Mouse (Mus musculus) kidney, embryonic 14.5 days (tissue): ENCODE results near the gene A930002H24Rik. TPM values are rescaled to one million over a fixed set of nuclear protein-coding genes. Genes with fewer than 3 reads are reported as not detected.

ENCODE experiments used
- ATAC-seq: fragments of 200-750 bp; cut with Nextera tagmentation; 2 replicates; pipeline ENCODE4 v1.8.0; 2017; ENCODE audit warnings: moderate number of reproducible peaks, mild to moderate bottlenecking, moderate TSS enrichment, moderate library complexity; ENCODE audit not compliant: low FRiP score, low TSS enrichment
- H3K27ac ChIP-seq: fragments of 300-500 bp; sonication (generic); 2 replicates; pipeline ENCODE4 v1.5.1; 2014; ENCODE audit warnings: low read depth, mild to moderate bottlenecking, low read length, moderate library complexity, mixed read lengths
- H3K27me3 ChIP-seq: fragments of 300-500 bp; sonication (generic); 2 replicates; pipeline ENCODE4 v1.6.1; 2014; ENCODE audit warnings: mild to moderate bottlenecking, low read length; ENCODE audit not compliant: control insufficient read depth, insufficient read depth
- H3K36me3 ChIP-seq: fragments of 300-500 bp; sonication (generic); 2 replicates; pipeline ENCODE4 v1.6.1; 2014; ENCODE audit warnings: low read length, mixed read lengths; ENCODE audit not compliant: control insufficient read depth, insufficient read depth
- H3K4me1 ChIP-seq: fragments of 300-500 bp; sonication (generic); 2 replicates; pipeline ENCODE4 v1.6.1; 2014; ENCODE audit warnings: low read length, mixed read lengths; ENCODE audit not compliant: control insufficient read depth, insufficient read depth
- H3K4me2 ChIP-seq: fragments of 300-500 bp; sonication (generic); replicated peaks from 2 replicates; pipeline ENCODE4 v1.6.1; 2014; ENCODE audit warnings: low read depth, mild to moderate bottlenecking, low read length
- H3K4me3 ChIP-seq: fragments of 300-500 bp; sonication (generic); 2 replicates; pipeline ENCODE4 v1.5.1; 2014; ENCODE audit warnings: mild to moderate bottlenecking, low read length
- H3K9ac ChIP-seq: fragments of 300-500 bp; sonication (generic); 2 replicates; pipeline ENCODE4 v1.6.1; 2014; ENCODE audit warnings: low read depth, mild to moderate bottlenecking, low read length, moderate library complexity
- H3K9me3 ChIP-seq: fragments of 300-500 bp; sonication (generic); 2 replicates; pipeline ENCODE4 v1.6.1; 2016; ENCODE audit warnings: low read length; ENCODE audit not compliant: control insufficient read depth
- WGBS: fragments of 180-500 bp; shearing (Covaris S2); extraction: QIAGEN DNeasy Blood & Tissue Kit; methylation state at CpG from one replicate; pipeline ENCODE4 v1.1.7; 2014; 5-methylcytosine and 5-hydroxymethylcytosine counted together
- polyA plus RNA-seq: library from polyadenylated mRNA; unstranded; fragments of >200 nt; fragmentation: Nextera tagmentation; extraction: Ambion mirVana; gene quantifications from 2 replicates; pipeline ENCODE4 v1.2.1, GENCODE M21; 2014

Gene A930002H24Rik
- polyA plus RNA-seq, 1 experiment from 2014 or later, result 3.8 TPM

DNA sequence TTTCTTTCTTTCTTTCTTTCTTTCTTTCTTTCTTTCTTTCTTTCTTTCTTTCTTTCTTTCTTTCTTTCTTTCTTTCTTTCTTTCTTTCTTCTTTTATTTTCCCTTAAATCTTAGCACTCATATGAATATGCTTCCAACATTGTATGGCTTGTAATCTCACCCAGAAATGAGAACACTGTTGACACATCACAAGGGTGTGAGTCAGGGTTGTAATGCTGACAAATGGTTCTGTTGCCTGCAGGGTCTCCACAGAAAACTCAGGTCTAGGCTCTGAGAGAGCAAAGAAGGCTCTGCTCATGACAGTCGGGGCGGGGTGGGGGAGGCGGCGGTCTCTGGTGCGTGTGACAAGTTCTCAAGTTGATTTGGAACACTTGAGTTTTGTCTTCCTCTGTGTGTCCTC, 18.7 kb downstream of the A930002H24Rik start:
- Histone ChIP-seq H3K4me2 (no peak overlapping the region), H3K27ac (no peak overlapping the region), H3K4me1 (no peaks in the 10 kb centered on the region), H3K9me3 (no peaks in the 10 kb centered on the region), H3K9ac (no peak overlapping the region), H3K4me3 (no peak overlapping the region), H3K36me3 (no peaks in the 10 kb centered on the region), H3K27me3 (no peaks in the 10 kb centered on the region)
- no peak for ATAC-seq
- 49% methylated on average over 5 of the region's 5 CpGs for WGBS

GRCm38 (mm10) chr17:63842226-63842625, 21.4 kb downstream of the A930002H24Rik start:
- Histone ChIP-seq H3K27ac (no peak overlapping the region), H3K9ac (no peak overlapping the region), H3K9me3 (0 out of 2 replicates have a peak, but pooled peaks cover 2% of the 10 kb centered on the region), H3K36me3 (no peaks in the 10 kb centered on the region), H3K27me3 (no peaks in the 10 kb centered on the region), H3K4me2 (no peak overlapping the region), H3K4me1 (no peaks in the 10 kb centered on the region), H3K4me3 (no peak overlapping the region)
- 93% methylated on average over 1 of the region's 1 CpGs for WGBS
- no peak for ATAC-seq

- no peaks in the 10 kb centered on the region for H3K27me3 ChIP-seq
- no peak overlapping the region for H3K27ac ChIP-seq
- no peak overlapping the region for H3K9ac ChIP-seq
- no peak for ATAC-seq
- no peaks in the 10 kb centered on the region for H3K4me1 ChIP-seq
- WGBS, result 95% methylated on average over 3 of the region's 3 CpGs
- H3K36me3 ChIP-seq, result no peaks in the 10 kb centered on the region
- H3K4me3 ChIP-seq, result no peak overlapping the region
- 0 out of 2 replicates have a peak, but pooled peaks cover 2% of the 10 kb centered on the region for H3K9me3 ChIP-seq
- no peak overlapping the region for H3K4me2 ChIP-seq
Measured at GRCm38 (mm10) chr17:63839636-63840269, 23.8 kb downstream of the A930002H24Rik start.

- H3K4me2 ChIP-seq, result no peak overlapping the region
- 93% methylated on average over 8 of the region's 8 CpGs for WGBS
Measured at GRCm38 (mm10) chr17:63838144-63838543, 25.4 kb downstream of the A930002H24Rik start.

GRCm38 (mm10) chr17:63836641-63837040, 26.9 kb downstream of the A930002H24Rik start:
- H3K4me1 ChIP-seq, result no peaks in the 10 kb centered on the region
- no peak overlapping the region for H3K4me2 ChIP-seq
- no peak overlapping the region for H3K4me3 ChIP-seq
- no peaks in the 10 kb centered on the region for H3K36me3 ChIP-seq
- no peak overlapping the region for H3K27ac ChIP-seq
- H3K9ac ChIP-seq, result no peak overlapping the region
- WGBS, result 89% methylated on average over 8 of the region's 8 CpGs
- no peak for ATAC-seq
- H3K9me3 ChIP-seq, result 0 out of 2 replicates have a peak, but pooled peaks cover 2% of the 10 kb centered on the region
- no peaks in the 10 kb centered on the region for H3K27me3 ChIP-seq

More at GRCm38 (mm10) chr17:63838144-63838543, 25.4 kb downstream of the A930002H24Rik start:
- no peak overlapping the region for H3K9ac ChIP-seq
- H3K4me1 ChIP-seq, result no peaks in the 10 kb centered on the region
- H3K4me3 ChIP-seq, result no peak overlapping the region
- H3K27ac ChIP-seq, result no peak overlapping the region
- H3K9me3 ChIP-seq, result 0 out of 2 replicates have a peak, but pooled peaks cover 2% of the 10 kb centered on the region
- no peaks in the 10 kb centered on the region for H3K27me3 ChIP-seq
- H3K36me3 ChIP-seq, result no peaks in the 10 kb centered on the region
- no peak for ATAC-seq

GRCm38 (mm10) chr17:63836223-63836622, 27.4 kb downstream of the A930002H24Rik start:
- no peak overlapping the region for H3K9ac ChIP-seq
- no peaks in the 10 kb centered on the region for H3K27me3 ChIP-seq
- 91% methylated on average over 2 of the region's 2 CpGs for WGBS
- H3K4me3 ChIP-seq, result no peak overlapping the region
- no peak for ATAC-seq
- no peak overlapping the region for H3K27ac ChIP-seq
- no peak overlapping the region for H3K4me2 ChIP-seq
- no peaks in the 10 kb centered on the region for H3K36me3 ChIP-seq
- H3K4me1 ChIP-seq, result no peaks in the 10 kb centered on the region
- H3K9me3 ChIP-seq, result 0 out of 2 replicates have a peak, but pooled peaks cover 2% of the 10 kb centered on the region

- no peaks in the 10 kb centered on the region for H3K4me1 ChIP-seq
- no peaks in the 10 kb centered on the region for H3K9me3 ChIP-seq
- no peak for ATAC-seq
- H3K4me3 ChIP-seq, result no peak overlapping the region
- no peak overlapping the region for H3K9ac ChIP-seq
- no peaks in the 10 kb centered on the region for H3K27me3 ChIP-seq
- no peak overlapping the region for H3K27ac ChIP-seq
- no peak overlapping the region for H3K4me2 ChIP-seq
- 74% methylated on average over 4 of the region's 4 CpGs for WGBS
- no peaks in the 10 kb centered on the region for H3K36me3 ChIP-seq
Measured at GRCm38 (mm10) chr17:63831550-63831949, 32.0 kb downstream of the A930002H24Rik start.

GRCm38 (mm10) chr17:63828561-63829332, 34.8 kb downstream of the A930002H24Rik start:
- H3K36me3 ChIP-seq, result no peaks in the 10 kb centered on the region
- no peak overlapping the region for H3K4me2 ChIP-seq
- H3K27me3 ChIP-seq, result no peaks in the 10 kb centered on the region
- no peaks in the 10 kb centered on the region for H3K9me3 ChIP-seq
- no peak for ATAC-seq
- no peak overlapping the region for H3K4me3 ChIP-seq
- WGBS, result 51% methylated on average over 5 of the region's 5 CpGs
- no peak overlapping the region for H3K27ac ChIP-seq
- H3K9ac ChIP-seq, result no peak overlapping the region
- H3K4me1 ChIP-seq, result no peaks in the 10 kb centered on the region

DNA sequence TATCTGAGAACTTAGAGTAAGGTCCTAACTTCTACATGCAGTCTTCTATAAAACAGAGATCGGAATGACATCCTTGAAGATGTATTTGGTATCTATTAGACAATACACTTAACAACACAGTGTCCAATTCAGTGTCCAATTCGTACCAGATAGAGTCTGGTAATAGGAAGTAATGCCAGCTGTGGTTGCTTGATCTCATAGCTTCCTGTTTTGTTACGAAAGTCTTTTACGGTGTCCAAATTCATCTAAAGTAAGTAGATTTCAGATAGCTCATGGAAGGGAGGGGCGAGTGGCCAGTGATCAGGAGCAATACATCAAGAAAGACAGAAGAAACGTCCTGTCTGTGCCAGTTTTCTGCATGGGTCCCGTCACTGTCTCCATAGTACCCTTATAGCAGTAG, 36.8 kb downstream of the A930002H24Rik start:
- ATAC-seq, result no peak
- no peak overlapping the region for H3K4me3 ChIP-seq
- H3K4me2 ChIP-seq, result no peak overlapping the region
- H3K4me1 ChIP-seq, result no peaks in the 10 kb centered on the region
- 79% methylated on average over 7 of the region's 7 CpGs for WGBS
- no peaks in the 10 kb centered on the region for H3K9me3 ChIP-seq
- no peak overlapping the region for H3K9ac ChIP-seq
- no peaks in the 10 kb centered on the region for H3K36me3 ChIP-seq
- H3K27ac ChIP-seq, result no peak overlapping the region
- H3K27me3 ChIP-seq, result no peaks in the 10 kb centered on the region
